Mouse (Mus musculus) midbrain, embryonic 10.5 days (tissue): ENCODE results near the gene Chd9. TPM values are rescaled to one million over a fixed set of nuclear protein-coding genes. Genes with fewer than 3 reads are reported as not detected.

ENCODE experiments used
- DNase-seq: peaks from one replicate; pipeline ENCODE4 v3.0.0-alpha.2; 2017; ENCODE audit warnings: low spot score
- H3K27ac ChIP-seq: fragments of 300-500 bp; sonication (generic); replicated peaks from 2 replicates; pipeline ENCODE4 v1.5.1; 2016; ENCODE audit warnings: mild to moderate bottlenecking
- H3K27me3 ChIP-seq: fragments of 300-500 bp; sonication (generic); 2 replicates; pipeline ENCODE4 v1.6.1; 2016; ENCODE audit warnings: low read depth, mild to moderate bottlenecking; ENCODE audit not compliant: poor library complexity, severe bottlenecking
- H3K36me3 ChIP-seq: fragments of 300-500 bp; sonication (generic); 2 replicates; pipeline ENCODE4 v1.6.1; 2016; ENCODE audit warnings: mild to moderate bottlenecking, moderate library complexity
- H3K4me1 ChIP-seq: fragments of 300-500 bp; sonication (generic); 2 replicates; pipeline ENCODE4 v1.6.1; 2016
- H3K4me3 ChIP-seq: fragments of 300-500 bp; sonication (generic); 2 replicates; pipeline ENCODE4 v1.5.1; 2016; ENCODE audit warnings: mild to moderate bottlenecking, moderate library complexity
- H3K9me3 ChIP-seq: fragments of 300-500 bp; sonication (generic); replicated peaks from 2 replicates; pipeline ENCODE4 v1.6.1; 2016; ENCODE audit warnings: mild to moderate bottlenecking
- WGBS: fragments of 180-500 bp; shearing (Covaris S2); methylation state at CpG from one replicate; pipeline ENCODE4 v1.1.7; 2016; 5-methylcytosine and 5-hydroxymethylcytosine counted together
- polyA plus RNA-seq: library from polyadenylated mRNA; unstranded; fragments of >200 nt; fragmentation: Nextera tagmentation; extraction: Ambion mirVana; gene quantifications from 2 replicates; pipeline ENCODE4 v1.2.1, GENCODE M21; 2016

Gene Chd9
- polyA plus RNA-seq, 1 experiment from 2014 or later = 29.0 TPM

GRCm38 (mm10) chr8:90867911-90868310 lies 39.8 kb downstream of the Chd9 start:
- WGBS = 86% methylated on average over 4 of the region's 4 CpGs
- Histone ChIP-seq H3K36me3 (no peaks in the 10 kb centered on the region), H3K27ac (0 out of 2 replicates have a peak overlapping the region, but pooled peaks have one; percentile 23), H3K4me3 (no peak overlapping the region), H3K27me3 (peaks cover 17% of the 10 kb centered on the region), H3K4me1 (peaks cover 45% of the 10 kb centered on the region), H3K9me3 (no peaks in the 10 kb centered on the region)
- no peak for DNase-seq

- Histone ChIP-seq H3K27ac (0 out of 2 replicates have a peak overlapping the region, but pooled peaks have one; percentile 23), H3K9me3 (no peaks in the 10 kb centered on the region), H3K4me1 (peaks cover 47% of the 10 kb centered on the region), H3K36me3 (no peaks in the 10 kb centered on the region), H3K4me3 (no peak overlapping the region), H3K27me3 (peaks cover 21% of the 10 kb centered on the region)
- DNase-seq = no peak
- WGBS = 86% methylated on average over 4 of the region's 4 CpGs
Measured at GRCm38 (mm10) chr8:90868334-90868733, 40.2 kb downstream of the Chd9 start.

GRCm38 (mm10) chr8:90869071-90869919 lies 41.1 kb downstream of the Chd9 start:
- H3K27ac ChIP-seq = peak overlapping the region; percentile 86
- WGBS = 57% methylated on average over 18 of the region's 18 CpGs
- peaks cover 47% of the 10 kb centered on the region for H3K4me1 ChIP-seq

GRCm38 (mm10) chr8:90869920-90870777 lies 42.0 kb downstream of the Chd9 start:
- WGBS = 13% methylated on average over 22 of the region's 22 CpGs
- Histone ChIP-seq H3K9me3 (no peaks in the 10 kb centered on the region), H3K36me3 (no peaks in the 10 kb centered on the region), H3K27me3 (peaks cover 27% of the 10 kb centered on the region), H3K27ac (peak overlapping the region; percentile 86), H3K4me3 (peak overlapping the region; percentile 37), H3K4me1 (peaks cover 47% of the 10 kb centered on the region)
- peak; percentile 79 for DNase-seq

More at GRCm38 (mm10) chr8:90869071-90869919, 41.1 kb downstream of the Chd9 start:
- DNase-seq = peak; percentile 37
- Histone ChIP-seq H3K4me3 (peak overlapping the region; percentile 37), H3K36me3 (no peaks in the 10 kb centered on the region), H3K9me3 (no peaks in the 10 kb centered on the region), H3K27me3 (peaks cover 21% of the 10 kb centered on the region)

- H3K9me3 ChIP-seq = no peaks in the 10 kb centered on the region
- H3K4me1 ChIP-seq = peaks cover 58% of the 10 kb centered on the region
- no peak overlapping the region for H3K4me3 ChIP-seq
- 85% methylated on average over 6 of the region's 6 CpGs for WGBS
- DNase-seq = no peak
- H3K27me3 ChIP-seq = peaks cover 28% of the 10 kb centered on the region
- peak overlapping the region; percentile 86; the same call in 1 of the 2 replicates for H3K27ac ChIP-seq
- H3K36me3 ChIP-seq = no peaks in the 10 kb centered on the region
Measured at GRCm38 (mm10) chr8:90871375-90872080, 43.4 kb downstream of the Chd9 start.

GRCm38 (mm10) chr8:90873051-90873450 lies 44.9 kb downstream of the Chd9 start:
- H3K9me3 ChIP-seq = no peaks in the 10 kb centered on the region
- H3K4me1 ChIP-seq = peaks cover 66% of the 10 kb centered on the region
- peak overlapping the region; percentile 43 for H3K27ac ChIP-seq
- DNase-seq = no peak
- 85% methylated on average over 4 of the region's 4 CpGs for WGBS
- H3K36me3 ChIP-seq = no peaks in the 10 kb centered on the region
- no peak overlapping the region for H3K4me3 ChIP-seq
- H3K27me3 ChIP-seq = peaks cover 28% of the 10 kb centered on the region

GRCm38 (mm10) chr8:90876213-90876721 lies 48.1 kb downstream of the Chd9 start:
- DNase-seq = peak; percentile 58
- Histone ChIP-seq H3K4me1 (peaks cover 45% of the 10 kb centered on the region), H3K4me3 (peak overlapping the region; percentile 59), H3K36me3 (no peaks in the 10 kb centered on the region), H3K9me3 (no peaks in the 10 kb centered on the region), H3K27ac (peak overlapping the region; percentile 82), H3K27me3 (peaks cover 32% of the 10 kb centered on the region)
- WGBS = 5% methylated on average over 12 of the region's 12 CpGs

GRCm38 (mm10) chr8:90876722-90877429 lies 48.7 kb downstream of the Chd9 start:
- DNase-seq = peak; percentile 72
- peaks cover 32% of the 10 kb centered on the region for H3K27me3 ChIP-seq
- peak overlapping the region; percentile 82 for H3K27ac ChIP-seq
- H3K4me1 ChIP-seq = peaks cover 39% of the 10 kb centered on the region
- no peaks in the 10 kb centered on the region for H3K36me3 ChIP-seq
- H3K9me3 ChIP-seq = no peaks in the 10 kb centered on the region
- peak overlapping the region; percentile 59 for H3K4me3 ChIP-seq
- WGBS = 1% methylated on average over 24 of the region's 24 CpGs

GRCm38 (mm10) chr8:90877430-90877975 lies 49.4 kb downstream of the Chd9 start:
- H3K9me3 ChIP-seq = no peaks in the 10 kb centered on the region
- DNase-seq = no peak
- under 1% methylated on average over 11 of the region's 11 CpGs for WGBS
- H3K27me3 ChIP-seq = peaks cover 32% of the 10 kb centered on the region
- H3K4me1 ChIP-seq = peaks cover 39% of the 10 kb centered on the region
- H3K36me3 ChIP-seq = no peaks in the 10 kb centered on the region
- H3K4me3 ChIP-seq = peak overlapping the region; percentile 59
- peak overlapping the region; percentile 82 for H3K27ac ChIP-seq

GRCm38 (mm10) chr8:90878551-90878950 lies 50.4 kb downstream of the Chd9 start:
- Histone ChIP-seq H3K4me3 (no peak overlapping the region), H3K4me1 (peaks cover 37% of the 10 kb centered on the region)
- 76% methylated on average over 6 of the region's 6 CpGs for WGBS

GRCm38 (mm10) chr8:90880041-90880440 lies 51.9 kb downstream of the Chd9 start:
- no peak overlapping the region for H3K4me3 ChIP-seq
- peaks cover 37% of the 10 kb centered on the region for H3K4me1 ChIP-seq
- 88% methylated on average over 4 of the region's 4 CpGs for WGBS
- no peaks in the 10 kb centered on the region for H3K9me3 ChIP-seq
- DNase-seq = no peak
- H3K36me3 ChIP-seq = no peaks in the 10 kb centered on the region
- peaks cover 26% of the 10 kb centered on the region for H3K27me3 ChIP-seq
- no peak overlapping the region for H3K27ac ChIP-seq

More at GRCm38 (mm10) chr8:90878551-90878950, 50.4 kb downstream of the Chd9 start:
- no peaks in the 10 kb centered on the region for H3K36me3 ChIP-seq
- peaks cover 25% of the 10 kb centered on the region for H3K27me3 ChIP-seq
- no peaks in the 10 kb centered on the region for H3K9me3 ChIP-seq
- no peak overlapping the region for H3K27ac ChIP-seq
- no peak for DNase-seq
